Mouse (Mus musculus): ENCODE measurements around the gene Oprl1.

Oprl1 gene

GRCm38 (mm10) chr2:181766672-181767557 lies 52.1 kb downstream of the Oprl1 start:
- DNase-seq = peak; percentile 33

GRCm38 (mm10) chr2:181768451-181768850 lies 53.6 kb downstream of the Oprl1 start:
- DNase-seq = no peak

DNA sequence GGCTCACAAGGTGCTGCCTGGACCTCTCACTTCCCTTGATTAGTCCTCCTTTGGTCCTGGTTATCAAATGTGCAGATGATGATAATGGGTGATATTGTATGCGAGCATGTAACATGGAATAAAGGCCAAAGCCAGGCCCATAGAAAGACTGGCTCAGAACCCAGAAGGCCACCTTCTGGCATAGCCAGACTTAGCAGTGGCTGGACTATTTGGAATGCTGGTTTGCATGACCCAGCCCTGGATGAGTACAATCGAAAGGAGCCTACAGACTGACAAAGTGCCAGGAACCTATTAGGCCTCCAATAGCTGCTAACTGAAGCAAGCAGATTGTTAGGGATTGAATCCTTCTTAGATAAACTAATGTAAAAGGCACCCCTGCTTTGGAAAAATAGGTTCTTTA lies 54.6 kb downstream of the Oprl1 start:
- DNase-seq = no peak

Measured in embryo, embryonic 11 days (tissue).